Mouse (Mus musculus) ES-Bruce4 (cell line): ENCODE measurements around the gene Cyb5d2.

Experiments used
- CTCF ChIP-seq: IDR thresholded peaks from one replicate; pipeline ENCODE4 v1.8.1; 2011; ENCODE audit warnings: low read depth, low read length
- EP300 ChIP-seq: IDR thresholded peaks from 2 replicates; pipeline ENCODE4 v1.6.1; 2011; ENCODE audit warnings: low read depth, low read length; ENCODE audit not compliant: insufficient read depth

DNA sequence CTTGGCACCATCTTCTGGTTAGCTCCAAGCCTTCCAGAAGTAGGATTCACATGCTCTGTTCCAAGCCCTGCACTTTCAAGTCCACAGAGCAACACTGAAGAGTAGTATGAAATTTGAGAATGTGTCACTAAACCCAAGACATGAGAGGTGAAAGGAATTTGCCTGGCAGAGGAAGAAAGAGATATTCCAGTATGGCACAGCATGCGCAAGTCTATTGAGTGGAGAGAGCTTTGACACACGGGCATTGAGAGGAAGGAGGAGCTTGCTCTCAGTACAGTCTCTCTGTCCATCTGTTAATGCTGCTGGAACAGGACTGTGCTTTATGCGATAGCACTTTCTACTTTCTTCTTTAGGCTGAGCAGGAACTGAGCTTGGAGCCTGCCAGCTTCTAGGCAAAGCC is 7.1 kb upstream of the Cyb5d2 start:
- TF ChIP-seq CTCF (no peak), EP300 (no peak)
